Mouse (Mus musculus) neural tube, embryonic 12.5 days (tissue): ENCODE results near the gene Csnk1d. TPM values are rescaled to one million over a fixed set of nuclear protein-coding genes. Genes with fewer than 3 reads are reported as not detected.

Source experiments
- ATAC-seq: fragments of 200-750 bp; cut with Nextera tagmentation; 2 replicates; pipeline ENCODE4 v1.8.0; 2017; ENCODE audit warnings: low read depth, mild to moderate bottlenecking, moderate TSS enrichment, moderate library complexity; ENCODE audit not compliant: low FRiP score
- H3K27ac ChIP-seq: fragments of 300-500 bp; sonication (generic); 2 replicates; pipeline ENCODE4 v1.5.1; 2016
- H3K27me3 ChIP-seq: fragments of 300-500 bp; sonication (generic); replicated peaks from 2 replicates; pipeline ENCODE4 v1.6.1; 2016; ENCODE audit warnings: mild to moderate bottlenecking
- H3K36me3 ChIP-seq: fragments of 300-500 bp; sonication (generic); 2 replicates; pipeline ENCODE4 v1.6.1; 2016; ENCODE audit warnings: mild to moderate bottlenecking
- H3K4me1 ChIP-seq: fragments of 300-500 bp; sonication (generic); 2 replicates; pipeline ENCODE4 v1.6.1; 2016
- H3K4me2 ChIP-seq: fragments of 300-500 bp; sonication (generic); replicated peaks from 2 replicates; pipeline ENCODE4 v1.6.1; 2016; ENCODE audit warnings: mild to moderate bottlenecking
- H3K4me3 ChIP-seq: fragments of 300-500 bp; sonication (generic); 2 replicates; pipeline ENCODE4 v1.5.1; 2016
- H3K9ac ChIP-seq: fragments of 300-500 bp; sonication (generic); 2 replicates; pipeline ENCODE4 v1.6.1; 2016; ENCODE audit warnings: mild to moderate bottlenecking
- H3K9me3 ChIP-seq: fragments of 300-500 bp; sonication (generic); 2 replicates; pipeline ENCODE4 v1.6.1; 2016; ENCODE audit warnings: mild to moderate bottlenecking
- WGBS: fragments of 180-500 bp; shearing (Covaris S2); methylation state at CpG from one replicate; pipeline ENCODE4 v1.1.7; 2016; 5-methylcytosine and 5-hydroxymethylcytosine counted together
- polyA plus RNA-seq: library from polyadenylated mRNA; unstranded; fragments of >200 nt; fragmentation: Nextera tagmentation; extraction: Ambion mirVana; gene quantifications from 2 replicates; pipeline ENCODE4 v1.2.1, GENCODE M21; 2016

The Csnk1d gene
- polyA plus RNA-seq, 1 experiment from 2014 or later = 157 TPM

GRCm38 (mm10) chr11:120960248-120960647 is 30.9 kb downstream of the Csnk1d start:
- peaks cover 84% of the 10 kb centered on the region for H3K36me3 ChIP-seq
- no peak for ATAC-seq
- no peak overlapping the region for H3K4me2 ChIP-seq
- no peak overlapping the region for H3K4me3 ChIP-seq
- no peak overlapping the region for H3K27ac ChIP-seq
- no peaks in the 10 kb centered on the region for H3K27me3 ChIP-seq
- 55% methylated on average over 1 of the region's 1 CpGs for WGBS
- no peak overlapping the region for H3K9ac ChIP-seq
- H3K4me1 ChIP-seq = no peaks in the 10 kb centered on the region
- no peaks in the 10 kb centered on the region for H3K9me3 ChIP-seq

DNA sequence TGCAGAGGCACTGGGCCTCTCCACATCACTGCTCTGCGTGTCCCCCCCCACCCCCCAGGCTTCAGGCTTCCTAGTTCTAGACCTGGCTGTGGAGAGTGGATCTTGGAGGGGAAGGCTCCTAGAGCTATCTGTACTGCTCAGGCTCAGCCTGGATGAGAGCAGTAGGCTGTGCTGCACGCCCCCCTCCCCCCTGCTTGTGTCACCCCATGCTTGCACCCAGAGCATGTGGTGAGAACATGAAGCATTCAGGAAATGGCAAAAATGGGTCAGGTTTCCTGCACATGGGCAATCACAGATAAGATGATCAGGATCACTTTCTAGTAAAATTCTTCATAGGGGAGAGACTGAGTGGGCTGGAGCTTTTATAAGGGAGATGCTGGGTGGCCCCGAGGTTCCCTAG is 31.6 kb downstream of the Csnk1d start:
- WGBS = 88% methylated on average over 3 of the region's 3 CpGs
- no peak overlapping the region for H3K4me2 ChIP-seq
- no peaks in the 10 kb centered on the region for H3K9me3 ChIP-seq
- H3K27ac ChIP-seq = no peak overlapping the region
- H3K4me3 ChIP-seq = no peak overlapping the region
- H3K9ac ChIP-seq = no peak overlapping the region
- no peak for ATAC-seq
- H3K36me3 ChIP-seq = peaks cover 82% of the 10 kb centered on the region
- no peaks in the 10 kb centered on the region for H3K4me1 ChIP-seq
- H3K27me3 ChIP-seq = no peaks in the 10 kb centered on the region

DNA sequence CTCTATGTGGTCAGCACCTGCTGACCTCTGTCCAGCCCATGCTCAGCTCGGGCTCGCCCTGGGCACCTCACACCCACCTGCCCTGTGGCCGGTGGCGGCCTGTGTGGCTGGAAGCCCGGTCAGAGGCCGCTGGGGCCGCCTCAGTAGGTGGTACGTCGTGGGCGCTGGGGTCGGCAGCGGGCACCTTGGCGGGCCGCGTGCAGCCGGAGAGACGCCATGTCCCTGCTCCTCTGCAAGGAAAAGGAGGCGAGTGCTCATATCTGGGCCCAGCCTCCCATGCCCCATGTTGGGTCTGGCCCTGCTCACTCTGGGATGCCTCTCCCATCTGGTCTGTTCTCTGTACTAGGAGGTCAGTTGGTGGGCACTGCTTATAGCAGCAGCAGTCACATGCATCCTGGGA is 32.1 kb downstream of the Csnk1d start:
- Histone ChIP-seq H3K9ac (no peak overlapping the region), H3K27ac (no peak overlapping the region), H3K9me3 (no peaks in the 10 kb centered on the region), H3K4me1 (no peaks in the 10 kb centered on the region), H3K4me2 (no peak overlapping the region), H3K4me3 (no peak overlapping the region), H3K36me3 (peaks cover 77% of the 10 kb centered on the region), H3K27me3 (no peaks in the 10 kb centered on the region)
- ATAC-seq = no peak
- WGBS = 89% methylated on average over 18 of the region's 18 CpGs

DNA sequence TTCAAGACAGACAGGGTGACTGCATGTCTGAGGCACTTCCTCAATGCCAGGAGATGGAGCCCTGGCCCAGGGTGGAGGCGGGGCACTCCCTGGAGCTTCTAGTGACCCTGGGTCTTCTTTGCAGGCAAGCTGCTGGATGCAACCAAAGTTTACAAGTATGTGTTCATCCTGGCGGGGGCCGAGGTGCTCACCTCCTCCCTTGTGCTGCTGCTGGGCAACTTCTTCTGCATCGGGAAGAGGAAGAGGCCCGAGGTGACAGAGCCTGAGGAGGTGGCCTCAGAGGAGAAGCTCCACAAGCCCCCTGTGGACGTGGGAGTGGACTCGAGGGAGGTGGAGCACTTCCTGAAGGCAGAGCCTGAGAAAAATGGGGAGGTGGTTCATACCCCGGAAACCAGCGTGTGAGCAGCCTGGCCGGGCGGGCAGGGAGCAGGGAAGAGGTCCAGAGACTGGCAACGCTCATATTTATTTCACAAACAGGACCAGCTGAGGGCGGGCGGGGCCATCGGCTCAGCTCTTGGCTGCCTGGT is 33.3 kb downstream of the Csnk1d start:
- Histone ChIP-seq H3K36me3 (peaks cover 64% of the 10 kb centered on the region), H3K4me2 (no peak overlapping the region), H3K27ac (no peak overlapping the region), H3K4me3 (no peak overlapping the region), H3K9ac (no peak overlapping the region), H3K9me3 (no peaks in the 10 kb centered on the region), H3K4me1 (no peaks in the 10 kb centered on the region), H3K27me3 (no peaks in the 10 kb centered on the region)
- WGBS = 84% methylated on average over 15 of the region's 15 CpGs
- no peak for ATAC-seq

- ATAC-seq = no peak
- Histone ChIP-seq H3K9ac (no peak overlapping the region), H3K27ac (no peak overlapping the region), H3K27me3 (no peaks in the 10 kb centered on the region), H3K9me3 (no peaks in the 10 kb centered on the region), H3K4me3 (no peak overlapping the region), H3K36me3 (peaks cover 57% of the 10 kb centered on the region), H3K4me2 (no peak overlapping the region), H3K4me1 (0 out of 2 replicates have a peak, but pooled peaks cover 3% of the 10 kb centered on the region)
- WGBS = 79% methylated on average over 8 of the region's 8 CpGs
Measured at GRCm38 (mm10) chr11:120957052-120957451, 34.1 kb downstream of the Csnk1d start.

DNA sequence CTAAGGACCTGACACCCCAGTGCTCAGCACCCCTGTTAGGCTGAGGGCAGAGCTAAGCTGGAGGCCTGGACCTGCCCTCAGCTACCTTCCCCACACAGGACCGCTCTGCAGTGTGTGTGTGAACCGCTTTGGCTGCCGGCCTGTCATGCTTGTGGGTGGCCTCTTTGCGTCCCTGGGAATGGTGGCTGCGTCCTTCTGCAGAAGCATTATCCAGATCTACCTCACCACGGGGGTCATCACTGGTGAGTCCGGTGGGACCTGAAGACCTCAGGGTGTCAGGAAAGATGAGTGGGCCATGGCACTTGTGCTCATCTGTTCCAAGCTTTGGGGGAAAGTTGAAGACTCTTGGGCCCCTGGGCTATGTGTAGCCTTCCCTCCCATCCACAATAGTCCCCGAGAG is 35.4 kb downstream of the Csnk1d start:
- Histone ChIP-seq H3K4me2 (no peak overlapping the region), H3K4me1 (peaks cover 13% of the 10 kb centered on the region; the same call in 1 of the 2 replicates), H3K9me3 (no peaks in the 10 kb centered on the region), H3K9ac (no peak overlapping the region), H3K4me3 (no peak overlapping the region), H3K27ac (no peak overlapping the region), H3K36me3 (peaks cover 45% of the 10 kb centered on the region), H3K27me3 (no peaks in the 10 kb centered on the region)
- WGBS = 94% methylated on average over 8 of the region's 8 CpGs
- ATAC-seq = no peak

- ATAC-seq = no peak
- Histone ChIP-seq H3K27me3 (peaks cover 5% of the 10 kb centered on the region), H3K36me3 (peaks cover 45% of the 10 kb centered on the region), H3K27ac (no peak overlapping the region), H3K9me3 (no peaks in the 10 kb centered on the region), H3K4me2 (no peak overlapping the region), H3K4me3 (no peak overlapping the region), H3K4me1 (peaks cover 21% of the 10 kb centered on the region), H3K9ac (no peak overlapping the region)
- 87% methylated on average over 5 of the region's 5 CpGs for WGBS
Measured at GRCm38 (mm10) chr11:120954936-120955335, 36.2 kb downstream of the Csnk1d start.

DNA sequence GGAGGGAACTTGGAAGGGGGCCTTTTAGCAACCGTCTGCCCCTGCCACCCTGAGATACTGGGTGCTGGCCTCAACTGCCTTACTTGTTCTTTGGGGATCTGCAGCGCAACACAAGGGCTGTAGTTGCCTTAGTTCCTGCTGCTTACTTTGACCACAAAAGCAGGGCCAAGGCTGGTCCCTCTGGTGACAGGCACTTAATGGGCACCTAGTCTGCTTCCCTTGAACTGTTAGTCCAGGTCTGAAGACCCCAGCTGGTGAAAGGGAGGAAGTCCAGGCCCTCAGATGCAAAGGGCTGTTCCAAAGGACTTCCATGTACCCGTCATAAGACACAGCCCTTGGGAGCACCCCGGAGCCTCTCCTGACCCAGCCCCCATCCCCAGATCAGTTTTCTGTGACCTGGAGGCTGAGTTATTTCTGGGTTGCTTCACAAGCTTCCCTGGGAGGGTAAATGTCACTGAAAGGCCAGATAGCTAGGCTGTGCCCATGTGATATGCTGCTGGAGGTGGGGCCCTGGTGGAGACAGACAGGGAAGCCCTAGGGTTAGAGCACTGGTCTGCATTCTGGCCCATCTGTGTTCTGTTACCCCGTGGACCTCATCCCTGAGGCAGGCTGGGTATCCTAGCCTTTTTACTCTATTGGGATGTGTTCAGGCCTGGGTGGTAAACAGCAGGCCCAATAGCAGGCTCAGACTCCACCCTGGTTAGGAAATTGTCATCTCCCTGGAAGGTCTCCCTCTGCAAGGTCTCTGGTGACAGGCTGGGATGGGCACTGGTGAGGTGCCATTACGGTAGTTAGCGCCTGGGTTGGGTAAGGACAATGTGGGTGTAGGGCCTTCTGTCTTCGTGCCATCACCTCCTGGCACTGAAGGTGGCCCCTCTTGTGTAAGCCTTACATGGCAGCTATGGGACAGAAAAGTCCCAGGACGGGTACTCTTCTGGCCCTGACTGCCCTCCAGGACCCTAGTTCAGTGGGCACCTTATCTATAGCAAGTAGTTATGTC is 39.1 kb downstream of the Csnk1d start:
- Histone ChIP-seq H3K9me3 (no peaks in the 10 kb centered on the region), H3K27me3 (peaks cover 15% of the 10 kb centered on the region), H3K27ac (no peak overlapping the region), H3K36me3 (peaks cover 22% of the 10 kb centered on the region), H3K9ac (no peak overlapping the region), H3K4me2 (0 out of 2 replicates have a peak overlapping the region, but pooled peaks have one; percentile 70), H3K4me1 (peaks cover 36% of the 10 kb centered on the region), H3K4me3 (no peak overlapping the region)
- WGBS = 83% methylated on average over 9 of the region's 9 CpGs
- no peak for ATAC-seq

GRCm38 (mm10) chr11:120951237-120951636 is 39.9 kb downstream of the Csnk1d start:
- peaks cover 14% of the 10 kb centered on the region for H3K36me3 ChIP-seq
- peak overlapping the region; percentile 70 for H3K4me2 ChIP-seq
- peak overlapping the region; percentile 36 for H3K4me3 ChIP-seq
- H3K27ac ChIP-seq = no peak overlapping the region
- H3K4me1 ChIP-seq = peaks cover 36% of the 10 kb centered on the region
- H3K9me3 ChIP-seq = no peaks in the 10 kb centered on the region
- WGBS = 29% methylated on average over 8 of the region's 8 CpGs
- H3K27me3 ChIP-seq = peaks cover 15% of the 10 kb centered on the region
- H3K9ac ChIP-seq = peak overlapping the region; percentile 38
- peak; percentile 10; the same call in 1 of the 2 replicates for ATAC-seq

- Histone ChIP-seq H3K4me3 (peak overlapping the region; percentile 37), H3K9ac (peak overlapping the region; percentile 38), H3K4me2 (peak overlapping the region; percentile 70), H3K9me3 (no peaks in the 10 kb centered on the region), H3K4me1 (peaks cover 36% of the 10 kb centered on the region), H3K36me3 (peaks cover 8% of the 10 kb centered on the region), H3K27ac (no peak overlapping the region), H3K27me3 (peaks cover 15% of the 10 kb centered on the region)
- peak; percentile 78 for ATAC-seq
- 3% methylated on average over 39 of the region's 39 CpGs for WGBS
Measured at GRCm38 (mm10) chr11:120950281-120951202, 40.6 kb downstream of the Csnk1d start.

DNA sequence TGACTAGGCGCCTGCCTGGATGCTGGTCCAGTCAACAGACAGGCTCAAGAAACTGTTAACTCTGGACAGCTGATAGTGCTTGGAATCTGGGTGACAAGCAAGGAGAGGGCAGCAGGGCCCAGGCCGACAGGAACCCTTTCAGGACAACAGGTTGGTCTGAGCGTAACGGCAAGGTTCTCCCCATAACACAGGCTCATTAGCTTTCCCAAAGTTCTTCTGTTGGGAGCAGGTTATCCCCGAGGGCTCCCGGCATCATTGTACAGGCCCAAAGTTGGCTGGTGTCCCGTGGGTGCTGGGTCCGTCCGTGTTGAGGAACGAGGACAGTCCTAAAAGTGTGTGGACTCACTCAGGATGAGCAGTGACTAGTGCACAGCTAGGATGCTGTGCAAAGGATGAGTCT is 41.3 kb downstream of the Csnk1d start:
- Histone ChIP-seq H3K36me3 (0 out of 2 replicates have a peak, but pooled peaks cover 1% of the 10 kb centered on the region), H3K4me3 (peak overlapping the region; percentile 37; the same call in 1 of the 2 replicates), H3K4me1 (peaks cover 36% of the 10 kb centered on the region), H3K27me3 (peaks cover 15% of the 10 kb centered on the region), H3K9ac (no peak overlapping the region), H3K4me2 (peak overlapping the region; percentile 70), H3K9me3 (no peaks in the 10 kb centered on the region), H3K27ac (no peak overlapping the region)
- WGBS = 7% methylated on average over 10 of the region's 10 CpGs
- no peak for ATAC-seq
